Mouse (Mus musculus) splenic B cell, adult 2 months (primary cell): Measurements from ENCODE around the gene Cd3e.
"Not testable (repeated sequence)": the region's sequence is repeated elsewhere in the genome, so short reads cannot be mapped to it uniquely, and the experiment has no call there.

ENCODE experiments used
- DNase-seq: peaks from one replicate; pipeline ENCODE4 v3.0.0-alpha.2; 2011; ENCODE audit warnings: low read depth, low spot score
- H3K27me3 ChIP-seq: 2 replicates; pipeline ENCODE4 v1.6.1; 2012; ENCODE audit warnings: mild to moderate bottlenecking, low read length, moderate library complexity, mixed read lengths; ENCODE audit not compliant: control insufficient read depth, poor library complexity, insufficient read depth, severe bottlenecking
- H3K36me3 ChIP-seq: 2 replicates; pipeline ENCODE4 v1.6.1; 2012; ENCODE audit warnings: mild to moderate bottlenecking, low read length, moderate library complexity, mixed read lengths; ENCODE audit not compliant: control insufficient read depth, poor library complexity, insufficient read depth, severe bottlenecking

Gene Cd3e

DNA sequence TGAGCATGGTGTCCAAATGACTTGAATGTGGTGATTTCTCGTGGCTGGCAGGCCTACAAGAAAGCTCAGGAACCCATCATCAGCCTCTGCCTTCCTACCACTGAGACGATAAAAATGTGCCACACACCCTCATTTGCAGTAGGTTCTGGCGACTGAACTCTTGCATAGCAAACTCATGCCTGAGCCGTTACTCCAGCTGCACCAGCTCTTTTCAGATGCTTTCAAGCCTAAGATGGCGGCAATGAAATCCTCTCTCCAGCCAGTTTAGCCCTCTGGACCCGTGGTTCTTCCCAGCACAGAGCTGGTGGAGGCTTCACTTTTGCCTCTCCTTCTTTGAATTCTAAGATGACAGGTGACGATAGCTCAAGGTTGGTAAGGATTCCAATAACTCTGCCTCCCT lies 29.6 kb downstream of the Cd3e start:
- no peak for DNase-seq
- H3K27me3 ChIP-seq, result no peaks in the 10 kb centered on the region
- no peaks in the 10 kb centered on the region for H3K36me3 ChIP-seq

DNA sequence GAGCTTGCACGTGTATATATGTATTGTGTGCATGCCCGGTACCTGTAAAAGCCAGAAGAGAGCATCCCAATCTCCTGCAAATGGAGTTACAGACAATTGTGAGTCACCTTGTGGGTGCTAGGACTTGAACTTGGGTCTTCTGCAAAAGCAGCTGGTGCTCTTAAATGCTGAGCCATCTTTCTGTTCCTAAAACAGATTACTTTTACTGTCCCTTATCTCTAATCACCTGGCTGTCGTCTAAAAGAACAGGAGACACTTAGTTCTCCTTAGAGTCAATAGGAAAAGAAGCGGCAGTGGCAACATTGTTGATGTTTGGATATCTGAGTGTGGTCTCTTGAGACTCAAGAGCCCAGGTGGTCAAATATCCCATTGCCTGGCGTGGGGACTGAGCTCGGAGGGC lies 31.6 kb downstream of the Cd3e start:
- Histone ChIP-seq H3K27me3 (no peaks in the 10 kb centered on the region), H3K36me3 (no peaks in the 10 kb centered on the region)
- DNase-seq, result no peak

DNA sequence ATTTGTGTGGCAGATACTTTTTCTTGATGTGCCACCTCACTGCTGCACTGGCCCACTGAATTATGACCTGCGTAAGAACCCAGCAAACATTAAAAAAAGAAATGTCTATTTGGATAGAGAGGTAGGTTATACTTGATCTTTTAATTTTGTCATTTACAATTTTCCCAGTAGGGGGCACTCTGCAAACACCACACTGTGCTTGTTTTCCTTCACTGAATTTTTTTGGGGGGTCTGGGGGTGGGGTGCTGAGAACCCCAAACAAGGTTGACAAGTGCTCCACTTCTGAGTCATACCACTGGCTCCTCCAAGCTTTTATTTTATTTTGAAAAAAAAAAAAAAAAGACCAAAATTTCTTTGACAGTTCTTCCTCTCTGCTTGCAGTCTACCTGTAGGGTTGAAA lies 40.0 kb downstream of the Cd3e start:
- H3K27me3 ChIP-seq, result no peaks in the 10 kb centered on the region
- no peaks in the 10 kb centered on the region for H3K36me3 ChIP-seq
- peak; percentile 48 for DNase-seq

DNA sequence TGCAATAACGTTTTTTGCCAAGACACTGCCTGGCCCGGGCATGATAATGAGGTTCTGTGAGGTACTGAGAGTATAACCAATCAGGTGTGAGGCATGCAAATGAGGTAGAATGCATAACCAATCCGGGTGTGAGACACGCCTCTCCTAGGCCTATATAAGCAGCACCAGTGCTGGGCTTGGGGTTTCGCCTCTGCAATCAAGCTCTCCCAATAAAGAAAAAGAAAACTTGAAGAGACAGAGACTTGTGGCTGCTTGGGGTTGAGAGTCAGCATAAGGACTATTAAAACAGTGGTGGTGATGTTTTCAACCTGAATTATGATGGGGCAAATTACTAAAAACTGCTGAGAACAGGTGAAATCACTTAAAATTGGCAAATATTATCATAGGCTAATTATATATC lies 41.7 kb downstream of the Cd3e start:
- H3K27me3 ChIP-seq, H3K36me3 ChIP-seq, DNase-seq: not testable (repeated sequence)

DNA sequence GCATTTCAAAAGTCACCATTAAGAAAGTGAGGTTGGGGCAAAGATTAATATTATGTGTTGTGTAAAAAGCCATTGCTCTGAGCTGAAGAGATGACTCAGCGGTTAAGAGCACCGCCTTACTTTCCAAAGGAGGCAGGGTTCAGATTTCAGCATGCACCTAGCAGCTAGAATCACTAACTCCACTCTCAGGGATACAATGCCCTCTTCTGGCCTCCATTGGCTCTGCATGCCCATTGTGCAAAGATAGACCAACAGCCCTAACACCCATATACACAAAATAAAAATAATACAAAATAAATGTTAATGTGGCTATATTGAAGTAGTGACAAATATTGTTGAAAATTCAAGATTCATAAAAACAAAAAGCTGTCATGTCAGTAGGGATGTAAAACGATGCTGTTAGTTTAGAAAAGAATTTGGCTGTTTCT lies 42.6 kb downstream of the Cd3e start:
- Histone ChIP-seq H3K36me3 (no peaks in the 10 kb centered on the region), H3K27me3 (no peaks in the 10 kb centered on the region)
- peak; percentile 85 for DNase-seq

DNA sequence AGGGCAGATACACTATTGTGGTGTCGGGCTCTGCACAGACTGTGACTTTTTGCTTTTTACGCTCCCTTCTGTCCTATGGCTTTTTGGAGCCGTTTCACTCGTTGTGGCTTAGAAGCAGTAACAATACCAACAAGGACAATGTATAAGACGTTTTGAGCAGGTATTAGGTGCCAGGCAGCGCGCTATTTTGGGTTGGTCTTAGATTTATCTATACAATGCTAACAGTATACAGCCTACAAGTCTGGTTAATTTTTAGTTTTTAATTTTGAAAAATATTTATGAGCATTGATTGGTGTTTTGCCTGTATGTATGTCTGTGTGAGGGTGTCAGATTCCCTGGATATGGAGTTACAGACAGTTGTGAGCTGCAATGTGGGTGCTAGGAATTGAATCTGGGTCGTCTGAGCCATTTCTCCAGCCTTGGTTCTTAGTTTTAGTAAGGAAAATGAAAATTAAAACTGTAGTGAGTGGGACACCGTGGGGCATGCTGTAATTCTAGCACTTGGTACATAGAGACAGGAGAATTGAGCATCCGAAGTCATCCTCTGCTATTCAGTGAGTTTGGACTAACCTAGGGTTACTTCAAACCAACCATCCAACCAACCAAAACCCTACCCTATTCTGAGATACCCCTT lies 43.5 kb downstream of the Cd3e start:
- DNase-seq, result no peak

DNA sequence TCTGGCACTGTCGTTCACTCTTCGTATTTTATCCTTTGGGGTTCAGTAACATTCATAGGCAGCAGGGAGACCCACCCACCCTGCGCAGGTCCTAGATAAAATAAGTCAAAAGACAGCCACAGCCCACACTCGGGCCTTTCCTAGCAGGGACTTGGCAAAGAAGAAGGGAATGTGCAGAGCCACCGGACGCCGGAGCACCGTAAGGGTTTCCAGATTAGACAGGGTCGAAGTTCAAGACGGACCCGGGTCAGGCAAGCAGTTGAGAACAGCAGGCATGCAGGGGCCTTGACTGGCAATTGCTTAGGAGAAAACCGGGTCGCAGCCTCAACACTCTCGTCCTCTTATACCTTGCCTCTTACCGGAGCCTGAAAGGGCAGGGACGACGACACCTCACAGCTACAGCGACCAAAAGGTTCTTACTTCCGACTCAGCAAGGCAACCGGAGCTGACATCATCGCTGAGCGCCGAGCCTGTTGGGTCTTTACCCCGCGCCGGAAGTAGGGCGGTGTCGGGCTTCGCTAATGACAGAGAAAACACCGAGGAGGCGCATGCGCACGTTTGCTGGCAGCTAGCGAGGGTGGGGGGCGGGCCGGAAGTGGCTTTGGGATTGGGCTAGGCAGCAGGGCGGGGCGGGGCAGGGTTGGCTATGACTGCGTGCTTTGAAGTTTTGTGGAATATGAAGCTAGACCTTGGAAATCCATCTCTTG lies 44.1 kb downstream of the Cd3e start, which contains the start of gene Ube4a:
Ube4a (minus strand) TSS at position 475 of the 707 bp plus-strand sequence.
- no peaks in the 10 kb centered on the region for H3K36me3 ChIP-seq
- no peaks in the 10 kb centered on the region for H3K27me3 ChIP-seq
- DNase-seq, result peak; percentile 100

More for the DNA sequence above, 43.5 kb downstream of the Cd3e start:
- Histone ChIP-seq H3K36me3 (no peaks in the 10 kb centered on the region), H3K27me3 (no peaks in the 10 kb centered on the region)

DNA sequence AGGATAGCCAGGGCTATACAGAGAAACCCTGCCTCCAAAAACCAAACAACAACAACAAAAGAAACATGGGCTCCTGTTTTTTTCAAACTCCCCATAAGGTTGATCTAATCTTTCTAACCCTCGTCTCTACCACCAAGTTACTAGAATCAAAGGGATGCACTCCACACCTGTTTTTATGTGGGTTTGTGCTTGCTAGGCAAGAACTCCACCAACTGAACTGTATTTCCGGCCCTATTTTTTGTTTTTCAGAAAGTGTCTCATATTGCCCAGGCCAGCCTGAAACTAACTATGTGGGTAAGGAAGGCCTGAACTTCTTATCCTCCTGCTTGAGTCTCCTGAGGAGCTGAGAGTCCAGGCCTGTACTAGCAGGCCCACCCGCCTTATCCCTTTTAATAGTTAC lies 55.0 kb downstream of the Cd3e start:
- no peak for DNase-seq
- Histone ChIP-seq H3K36me3 (peaks cover 23% of the 10 kb centered on the region), H3K27me3 (no peaks in the 10 kb centered on the region)
